ENCODE assay signal across 14 mouse cellular contexts in genomic region chr8:118343267-118343666, GRCm38 (mm10). TPM values are rescaled to one million over a fixed set of nuclear protein-coding genes. Genes with fewer than 3 reads are reported as not detected.
DNase-seq lines count a peak whose midpoint lies in the region; ATAC-seq and TF ChIP-seq lines count a peak whose summit lies in the region.
"Had no signal": no experiment of that assay in that cellular context is flagged by ENCODE, and none has a peak within 500 bp of the region (broad histone marks: within the 10 kb centered on the region; RNA-seq: fewer than 3 reads in every experiment).

No protein-coding gene starts in this region.

- no peak overlapping the region for H3K27ac ChIP-seq in forebrain, postnatal 0 days (ENCODE audit: low read depth, low read length)
- H3K27ac ChIP-seq in forebrain, embryonic 13.5 days: no peak overlapping the region
- no peak overlapping the region for H3K27ac ChIP-seq in midbrain, embryonic 14.5 days (replicated peaks; ENCODE audit: low read depth, low read length)
- no peak overlapping the region for H3K27ac ChIP-seq in midbrain, embryonic 15.5 days
- H3K27ac ChIP-seq: hindbrain, embryonic 14.5 days; liver, embryonic 13.5 days; midbrain, embryonic 12.5 days had no signal

- peaks cover 14% of the 10 kb centered on the region for H3K4me1 ChIP-seq in forebrain, postnatal 0 days (ENCODE audit: insufficient read depth)
- peaks cover 17% of the 10 kb centered on the region for H3K4me1 ChIP-seq in forebrain, embryonic 13.5 days
- peaks cover 10% of the 10 kb centered on the region for H3K4me1 ChIP-seq in midbrain, embryonic 14.5 days (ENCODE audit: control insufficient read depth, insufficient read depth, low read length)
- H3K4me1 ChIP-seq in midbrain, embryonic 15.5 days: peaks cover 14% of the 10 kb centered on the region
- H3K4me1 ChIP-seq: liver, embryonic 13.5 days had no signal

- H3K27me3 ChIP-seq in forebrain, postnatal 0 days (ENCODE audit: insufficient read depth, low read length): no peaks in the 10 kb centered on the region
- no peaks in the 10 kb centered on the region for H3K27me3 ChIP-seq in forebrain, embryonic 13.5 days
- H3K27me3 ChIP-seq in midbrain, embryonic 14.5 days (ENCODE audit: control insufficient read depth, insufficient read depth, low read length): no peaks in the 10 kb centered on the region
- H3K27me3 ChIP-seq in midbrain, embryonic 15.5 days (replicated peaks): no peaks in the 10 kb centered on the region
- H3K27me3 ChIP-seq: liver, embryonic 13.5 days; midbrain, embryonic 12.5 days had no signal

- DNase-seq in adrenal gland, adult 2 months: peak; percentile 10
- no peak for DNase-seq in adrenal gland, adult (ENCODE audit: inconsistent age in 2 of 2, low spot score in 1 of 2)
- peak; percentile 56 for DNase-seq in forebrain, postnatal 0 days
- DNase-seq in midbrain, embryonic 14.5 days: peak; percentile 56
- DNase-seq in right cerebral cortex, postnatal 10 days (ENCODE audit: low spot score in 2 of 2): peak; percentile 56 to 72
- DNase-seq in T-cell, adult 2 months (ENCODE audit: low spot score): no peak
- DNase-seq: kidney, adult 18-20 months; kidney, postnatal 36 days; liver, embryonic 13.5 days; lung, postnatal 36 days had no signal

- no peak overlapping the region for H3K4me3 ChIP-seq in forebrain, postnatal 0 days (ENCODE audit: low read depth, low read length)
- no peak overlapping the region for H3K4me3 ChIP-seq in forebrain, embryonic 13.5 days
- no peak overlapping the region for H3K4me3 ChIP-seq in midbrain, embryonic 14.5 days (replicated peaks; ENCODE audit: low read depth, low read length)
- H3K4me3 ChIP-seq in midbrain, embryonic 15.5 days: no peak overlapping the region
- H3K4me3 ChIP-seq: liver, embryonic 13.5 days; midbrain, embryonic 12.5 days had no signal

- no peak; the same call in 1 of the 2 replicates for ATAC-seq in forebrain, postnatal 0 days
- ATAC-seq in forebrain, embryonic 13.5 days: no peak
- ATAC-seq in midbrain, embryonic 14.5 days (ENCODE audit: low FRiP score, low TSS enrichment): no peak
- no peak for ATAC-seq in midbrain, embryonic 15.5 days (replicated peaks)

- WGBS in forebrain, postnatal 0 days: 25% methylated on average over 4 of the region's 4 CpGs
- 46% methylated on average over 4 of the region's 4 CpGs for WGBS in forebrain, embryonic 13.5 days
- WGBS in midbrain, embryonic 14.5 days: 62% methylated on average over 4 of the region's 4 CpGs
- WGBS in midbrain, embryonic 15.5 days: 57% methylated on average over 4 of the region's 4 CpGs

- H3K9ac ChIP-seq in forebrain, postnatal 0 days: no peak overlapping the region
- no peak overlapping the region for H3K9ac ChIP-seq in forebrain, embryonic 13.5 days
- no peak overlapping the region for H3K9ac ChIP-seq in midbrain, embryonic 14.5 days (replicated peaks; ENCODE audit: low read length)
- H3K9ac ChIP-seq in midbrain, embryonic 15.5 days: no peak overlapping the region
- H3K9ac ChIP-seq: hindbrain, embryonic 14.5 days; liver, embryonic 13.5 days; midbrain, embryonic 12.5 days had no signal

- H3K4me2 ChIP-seq in forebrain, postnatal 0 days (ENCODE audit: low read depth): no peak overlapping the region
- no peak overlapping the region for H3K4me2 ChIP-seq in forebrain, embryonic 13.5 days
- no peak overlapping the region for H3K4me2 ChIP-seq in midbrain, embryonic 14.5 days (ENCODE audit: low read length)
- no peak overlapping the region for H3K4me2 ChIP-seq in midbrain, embryonic 15.5 days
- H3K4me2 ChIP-seq: hindbrain, embryonic 14.5 days; liver, embryonic 13.5 days; midbrain, embryonic 12.5 days had no signal

- TF ChIP-seq CTCF in forebrain, postnatal 0 days (IDR thresholded peaks at IDR 0.05; ENCODE audit: low read depth): no peak

- no peaks in the 10 kb centered on the region for H3K9me3 ChIP-seq in forebrain, postnatal 0 days (ENCODE audit: low read length)
- no peaks in the 10 kb centered on the region for H3K9me3 ChIP-seq in forebrain, embryonic 13.5 days (replicated peaks)
- H3K9me3 ChIP-seq in midbrain, embryonic 14.5 days (ENCODE audit: control insufficient read depth, low read length): no peaks in the 10 kb centered on the region
- H3K9me3 ChIP-seq in midbrain, embryonic 15.5 days: no peaks in the 10 kb centered on the region
- H3K9me3 ChIP-seq: midbrain, embryonic 12.5 days had no signal

- no peaks in the 10 kb centered on the region for H3K36me3 ChIP-seq in forebrain, postnatal 0 days (ENCODE audit: insufficient read depth)
- no peaks in the 10 kb centered on the region for H3K36me3 ChIP-seq in forebrain, embryonic 13.5 days (ENCODE audit: poor library complexity, severe bottlenecking)
- H3K36me3 ChIP-seq in midbrain, embryonic 14.5 days (ENCODE audit: control insufficient read depth, insufficient read depth, low read length): no peaks in the 10 kb centered on the region
- H3K36me3 ChIP-seq in midbrain, embryonic 15.5 days (replicated peaks): no peaks in the 10 kb centered on the region
- H3K36me3 ChIP-seq: liver, embryonic 13.5 days; midbrain, embryonic 12.5 days had no signal

RNA-seq across cellular contexts. Expression of gene Cdh13, which starts 59.7 kb away (rescaled TPM):
- total RNA-seq in adrenal gland, adult 2 months (2021): 1 to 10 TPM; 5.3 to 8.1 TPM
- 8.7 and 9.2 TPM in 2 replicates for polyA plus RNA-seq in adrenal gland, adult 2 months (2012; rRNA removed)
- 119 and 127 TPM in 2 replicates for total RNA-seq in forebrain, postnatal 0 days (2014; rRNA removed)
- polyA plus RNA-seq in forebrain, postnatal 0 days (2015; fragmentation: Nextera tagmentation; extraction: Ambion mirVana): 154 TPM in 2 replicates
- 36.1 and 49.5 TPM in 2 replicates for polyA plus RNA-seq in forebrain, embryonic 13.5 days (2015; fragmentation: Nextera tagmentation; extraction: Ambion mirVana)
- polyA plus RNA-seq in midbrain, embryonic 14.5 days (2014; fragmentation: Nextera tagmentation; extraction: Ambion mirVana): 131 and 143 TPM in 2 replicates
- polyA plus RNA-seq in midbrain, embryonic 15.5 days (2015; fragmentation: Nextera tagmentation; extraction: Ambion mirVana): 110 TPM in 2 replicates

Comparison
In these comparisons a context has a peak if more than half of its experiments do, and no peak if none do; other contexts are left out.
1. DNase-seq: peak in adrenal gland, adult 2 months (single experiment), forebrain, postnatal 0 days (single experiment), midbrain, embryonic 14.5 days (single experiment) and right cerebral cortex, postnatal 10 days (2 of 2); none in adrenal gland, adult (0 of 2) and T-cell, adult 2 months (single experiment).